Mouse (Mus musculus) liver, postnatal 0 days (tissue): ENCODE data around the gene Appl1. TPM values are rescaled to one million over a fixed set of nuclear protein-coding genes. Genes with fewer than 3 reads are reported as not detected.
"Not testable (repeated sequence)": the region's sequence is repeated elsewhere in the genome, so short reads cannot be mapped to it uniquely, and the experiment has no call there.

Source experiments
- ATAC-seq: fragments of 200-750 bp; cut with Nextera tagmentation; 2 replicates; pipeline ENCODE4 v1.8.0; 2017; ENCODE audit warnings: mild to moderate bottlenecking, moderate library complexity
- DNase-seq: peaks from one replicate; pipeline ENCODE4 v3.0.0-alpha.2; 2016
- H3K27ac ChIP-seq: fragments of 300-500 bp; sonication (generic); 2 replicates; pipeline ENCODE4 v1.5.1; 2014; ENCODE audit warnings: antibody characterized with exemption, moderate library complexity, mild to moderate bottlenecking, low read depth
- H3K27me3 ChIP-seq: fragments of 300-500 bp; sonication (generic); 2 replicates; pipeline ENCODE4 v1.6.1; 2014; ENCODE audit warnings: low read length, control low read depth, mixed read lengths; ENCODE audit not compliant: insufficient read depth
- H3K36me3 ChIP-seq: fragments of 300-500 bp; sonication (generic); replicated peaks from 2 replicates; pipeline ENCODE4 v1.6.1; 2014; ENCODE audit warnings: mild to moderate bottlenecking, control low read depth, low read length, moderate library complexity, mixed read lengths; ENCODE audit not compliant: insufficient read depth
- H3K4me1 ChIP-seq: fragments of 300-500 bp; sonication (generic); 2 replicates; pipeline ENCODE4 v1.6.1; 2014; ENCODE audit warnings: antibody characterized with exemption, mild to moderate bottlenecking, control low read depth; ENCODE audit not compliant: insufficient read depth
- H3K4me2 ChIP-seq: fragments of 300-500 bp; sonication (generic); 2 replicates; pipeline ENCODE4 v1.6.1; 2014; ENCODE audit warnings: low read depth, mild to moderate bottlenecking, low read length, moderate library complexity, mixed read lengths
- H3K4me3 ChIP-seq: fragments of 300-500 bp; sonication (generic); 2 replicates; pipeline ENCODE4 v1.5.1; 2014; ENCODE audit warnings: low read depth, low read length
- H3K9ac ChIP-seq: fragments of 300-500 bp; sonication (generic); replicated peaks from 2 replicates; pipeline ENCODE4 v1.6.1; 2014; ENCODE audit warnings: mild to moderate bottlenecking, moderate library complexity
- H3K9me3 ChIP-seq: fragments of 300-500 bp; sonication (generic); 2 replicates; pipeline ENCODE4 v1.6.1; 2016; ENCODE audit warnings: mild to moderate bottlenecking, control low read depth, low read length, mixed read lengths
- CTCF ChIP-seq: sonication (generic); IDR thresholded peaks from 2 replicates; pipeline ENCODE4 v1.5.1; 2016; ENCODE audit warnings: antibody characterized with exemption, low read depth
- EP300 ChIP-seq: IDR thresholded peaks from 2 replicates; pipeline ENCODE4 v1.6.1; 2016; ENCODE audit warnings: antibody characterized with exemption, low read depth, mild to moderate bottlenecking
- WGBS: fragments of 180-500 bp; shearing (Covaris S2); extraction: QIAGEN DNeasy Blood & Tissue Kit; methylation state at CpG from one replicate; pipeline ENCODE4 v1.1.7; 2014; ENCODE audit not compliant: insufficient replicate concordance; 5-methylcytosine and 5-hydroxymethylcytosine counted together
- polyA plus RNA-seq: library from polyadenylated mRNA; unstranded; fragments of >200 nt; fragmentation: Nextera tagmentation; extraction: Ambion mirVana; gene quantifications from 2 replicates; pipeline ENCODE4 v1.2.1, GENCODE M21; 2015

Gene Appl1
- polyA plus RNA-seq, 1 experiment from 2014 or later, result 8.9 TPM

- 78% methylated on average over 3 of the region's 3 CpGs for whole genome bisulfite sequencing
These were observed 4.5 kb upstream of the Appl1 start for GRCm38 (mm10) chr14:26975490-26975889.

GRCm38 (mm10) chr14:26973089-26973488 lies 2.1 kb upstream of the Appl1 start:
- ATAC-seq, result no peak

More at GRCm38 (mm10) chr14:26975490-26975889, 4.5 kb upstream of the Appl1 start:
- ATAC-seq, result no peak
- no peak overlapping the region for H3K4me2 ChIP-seq
- H3K9ac ChIP-seq, result no peak overlapping the region
- H3K27ac ChIP-seq, result no peak overlapping the region
- no peaks in the 10 kb centered on the region for H3K4me1 ChIP-seq
- no peak overlapping the region for H3K4me3 ChIP-seq
- TF ChIP-seq CTCF (no peak), EP300 (no peak)
- no peak for DNase-seq
- no peaks in the 10 kb centered on the region for H3K36me3 ChIP-seq
- no peaks in the 10 kb centered on the region for H3K9me3 ChIP-seq
- no peaks in the 10 kb centered on the region for H3K27me3 ChIP-seq

GRCm38 (mm10) chr14:26970439-26970932 lies 546 bp downstream of the Appl1 start:
- DNase-seq, result peak; percentile 98
- H3K9ac ChIP-seq, result peak overlapping the region; percentile 94
- H3K9me3 ChIP-seq, result no peaks in the 10 kb centered on the region
- H3K4me2 ChIP-seq, result peak overlapping the region; percentile 93
- ATAC-seq, result peak; percentile 98
- H3K27ac ChIP-seq, result peak overlapping the region; percentile 90
- peak overlapping the region; percentile 96 for H3K4me3 ChIP-seq
- under 1% methylated on average over 38 of the region's 53 CpGs for WGBS
- peaks cover 18% of the 10 kb centered on the region for H3K4me1 ChIP-seq
- TF ChIP-seq CTCF (no peak), EP300 (no peak)
- H3K36me3 ChIP-seq, result no peaks in the 10 kb centered on the region
- no peaks in the 10 kb centered on the region for H3K27me3 ChIP-seq

More at GRCm38 (mm10) chr14:26973089-26973488, 2.1 kb upstream of the Appl1 start:
- Histone ChIP-seq H3K27me3 (no peaks in the 10 kb centered on the region), H3K36me3 (no peaks in the 10 kb centered on the region), H3K9me3 (no peaks in the 10 kb centered on the region), H3K27ac (no peak overlapping the region), H3K9ac (no peak overlapping the region), H3K4me3 (no peak overlapping the region), H3K4me1 (peaks cover 6% of the 10 kb centered on the region), H3K4me2 (no peak overlapping the region)
- 86% methylated on average over 2 of the region's 2 CpGs for whole genome bisulfite sequencing
- TF ChIP-seq CTCF (peak; percentile 17; the same call in 1 of the 2 replicates), EP300 (no peak)
- no peak for DNase-seq

- Histone ChIP-seq H3K9ac (peak overlapping the region; percentile 94), H3K4me1 (peaks cover 18% of the 10 kb centered on the region), H3K27me3 (no peaks in the 10 kb centered on the region), H3K36me3 (no peaks in the 10 kb centered on the region), H3K27ac (peak overlapping the region; percentile 90), H3K4me2 (peak overlapping the region; percentile 93), H3K4me3 (peak overlapping the region; percentile 96), H3K9me3 (no peaks in the 10 kb centered on the region)
- DNase-seq, result no peak
- under 1% methylated on average over 61 of the region's 62 CpGs for WGBS
- TF ChIP-seq EP300, result no peak
- 0 out of 2 replicates have a peak, but pooled peaks have one; percentile 4 for TF ChIP-seq CTCF
- peak; percentile 68 for ATAC-seq
These were observed 1.1 kb downstream of the Appl1 start for GRCm38 (mm10) chr14:26969856-26970407.

GRCm38 (mm10) chr14:26969164-26969563 lies 1.9 kb downstream of the Appl1 start:
- H3K4me2 ChIP-seq, result peak overlapping the region; percentile 93
- no peaks in the 10 kb centered on the region for H3K27me3 ChIP-seq
- TF ChIP-seq CTCF (no peak), EP300 (no peak)
- no peaks in the 10 kb centered on the region for H3K36me3 ChIP-seq
- peak overlapping the region; percentile 94 for H3K9ac ChIP-seq
- no peak overlapping the region for H3K27ac ChIP-seq
- 51% methylated on average over 3 of the region's 3 CpGs for WGBS
- no peaks in the 10 kb centered on the region for H3K9me3 ChIP-seq
- H3K4me1 ChIP-seq, result peaks cover 18% of the 10 kb centered on the region
- peak overlapping the region; percentile 96 for H3K4me3 ChIP-seq
- DNase-seq, result no peak
- no peak for ATAC-seq

GRCm38 (mm10) chr14:26960518-26960917 lies 10.5 kb downstream of the Appl1 start:
- Histone ChIP-seq H3K36me3 (0 out of 2 replicates have a peak, but pooled peaks cover 7% of the 10 kb centered on the region), H3K4me3 (no peak overlapping the region), H3K9ac (no peak overlapping the region), H3K4me2 (no peak overlapping the region), H3K27ac (no peak overlapping the region), H3K27me3 (no peaks in the 10 kb centered on the region), H3K9me3 (no peaks in the 10 kb centered on the region), H3K4me1 (no peaks in the 10 kb centered on the region)
- WGBS, result 67% methylated on average over 1 of the region's 1 CpGs
- DNase-seq, result no peak
- ATAC-seq, result no peak
- TF ChIP-seq CTCF (no peak), EP300 (no peak)

GRCm38 (mm10) chr14:26956139-26956538 lies 14.9 kb downstream of the Appl1 start:
- ATAC-seq, H3K9me3 ChIP-seq, H3K27ac ChIP-seq, H3K9ac ChIP-seq, H3K36me3 ChIP-seq, H3K4me3 ChIP-seq, H3K27me3 ChIP-seq, DNase-seq, H3K4me2 ChIP-seq, H3K4me1 ChIP-seq: not testable (repeated sequence)
- 69% methylated on average over 2 of the region's 2 CpGs for WGBS
